Mouse (Mus musculus): ENCODE measurements around the gene Fam71e1. TPM values are rescaled to one million over a fixed set of nuclear protein-coding genes. Genes with fewer than 3 reads are reported as not detected.

Gene Fam71e1
- polyA plus RNA-seq, 1 experiment from 2014 or later = 28.9 TPM

GRCm38 (mm10) chr7:44484841-44485571 is 11.4 kb upstream of the Fam71e1 start:
- peak; percentile 75 for ATAC-seq
- no peak overlapping the region for H3K9ac ChIP-seq (replicated peaks; ENCODE audit: low read depth, low read length)
- no peaks in the 10 kb centered on the region for H3K4me1 ChIP-seq (replicated peaks; ENCODE audit: control insufficient read depth, insufficient read depth, low read length)
- H3K4me2 ChIP-seq (ENCODE audit: low read length) = no peak overlapping the region
- 0 out of 2 replicates have a peak, but pooled peaks cover 10% of the 10 kb centered on the region for H3K27me3 ChIP-seq (replicated peaks; ENCODE audit: control insufficient read depth, insufficient read depth, low read length)
- H3K9me3 ChIP-seq (ENCODE audit: control insufficient read depth, low read length) = no peaks in the 10 kb centered on the region
- peaks cover under 1% of the 10 kb centered on the region; the same call in 1 of the 2 replicates for H3K36me3 ChIP-seq (ENCODE audit: control insufficient read depth, insufficient read depth)
- WGBS = 33% methylated on average over 5 of the region's 5 CpGs
- H3K27ac ChIP-seq (ENCODE audit: low read length) = no peak overlapping the region
- no peak overlapping the region for H3K4me3 ChIP-seq (replicated peaks; ENCODE audit: low read length)

GRCm38 (mm10) chr7:44485572-44486195 is 10.7 kb upstream of the Fam71e1 start:
- Histone ChIP-seq H3K9ac (replicated peaks; ENCODE audit: low read depth, low read length) (no peak overlapping the region), H3K27ac (ENCODE audit: low read length) (no peak overlapping the region), H3K27me3 (replicated peaks; ENCODE audit: control insufficient read depth, insufficient read depth, low read length) (0 out of 2 replicates have a peak, but pooled peaks cover 4% of the 10 kb centered on the region), H3K9me3 (ENCODE audit: control insufficient read depth, low read length) (no peaks in the 10 kb centered on the region), H3K4me1 (replicated peaks; ENCODE audit: control insufficient read depth, insufficient read depth, low read length) (no peaks in the 10 kb centered on the region), H3K4me2 (ENCODE audit: low read length) (no peak overlapping the region), H3K36me3 (ENCODE audit: control insufficient read depth, insufficient read depth) (peaks cover 7% of the 10 kb centered on the region), H3K4me3 (replicated peaks; ENCODE audit: low read length) (no peak overlapping the region)
- WGBS = 71% methylated on average over 7 of the region's 7 CpGs
- ATAC-seq = no peak

- 58% methylated on average over 13 of the region's 13 CpGs for WGBS
- Histone ChIP-seq H3K4me2 (ENCODE audit: low read length) (no peak overlapping the region), H3K9ac (replicated peaks; ENCODE audit: low read depth, low read length) (no peak overlapping the region), H3K36me3 (ENCODE audit: control insufficient read depth, insufficient read depth) (peaks cover 16% of the 10 kb centered on the region), H3K9me3 (ENCODE audit: control insufficient read depth, low read length) (no peaks in the 10 kb centered on the region), H3K4me3 (replicated peaks; ENCODE audit: low read length) (no peak overlapping the region), H3K4me1 (replicated peaks; ENCODE audit: control insufficient read depth, insufficient read depth, low read length) (no peaks in the 10 kb centered on the region), H3K27ac (ENCODE audit: low read length) (no peak overlapping the region), H3K27me3 (replicated peaks; ENCODE audit: control insufficient read depth, insufficient read depth, low read length) (0 out of 2 replicates have a peak, but pooled peaks cover 2% of the 10 kb centered on the region)
- ATAC-seq = no peak
These were observed 9.3 kb upstream of the Fam71e1 start for GRCm38 (mm10) chr7:44486927-44487575.

GRCm38 (mm10) chr7:44487936-44488335 is 8.4 kb upstream of the Fam71e1 start:
- WGBS = 89% methylated on average over 7 of the region's 7 CpGs
- H3K27ac ChIP-seq (ENCODE audit: low read length) = no peak overlapping the region
- H3K36me3 ChIP-seq (ENCODE audit: control insufficient read depth, insufficient read depth) = peaks cover 16% of the 10 kb centered on the region
- no peak overlapping the region for H3K9ac ChIP-seq (replicated peaks; ENCODE audit: low read depth, low read length)
- H3K9me3 ChIP-seq (ENCODE audit: control insufficient read depth, low read length) = no peaks in the 10 kb centered on the region
- H3K27me3 ChIP-seq (replicated peaks; ENCODE audit: control insufficient read depth, insufficient read depth, low read length) = no peaks in the 10 kb centered on the region
- no peaks in the 10 kb centered on the region for H3K4me1 ChIP-seq (replicated peaks; ENCODE audit: control insufficient read depth, insufficient read depth, low read length)
- H3K4me3 ChIP-seq (replicated peaks; ENCODE audit: low read length) = no peak overlapping the region
- no peak for ATAC-seq
- no peak overlapping the region for H3K4me2 ChIP-seq (ENCODE audit: low read length)

GRCm38 (mm10) chr7:44488545-44488944 is 7.8 kb upstream of the Fam71e1 start:
- no peak overlapping the region for H3K4me2 ChIP-seq (ENCODE audit: low read length)
- WGBS = 94% methylated on average over 8 of the region's 8 CpGs
- H3K9ac ChIP-seq (replicated peaks; ENCODE audit: low read depth, low read length) = no peak overlapping the region
- H3K4me3 ChIP-seq (replicated peaks; ENCODE audit: low read length) = no peak overlapping the region
- no peaks in the 10 kb centered on the region for H3K27me3 ChIP-seq (replicated peaks; ENCODE audit: control insufficient read depth, insufficient read depth, low read length)
- peaks cover 16% of the 10 kb centered on the region for H3K36me3 ChIP-seq (ENCODE audit: control insufficient read depth, insufficient read depth)
- no peak overlapping the region for H3K27ac ChIP-seq (ENCODE audit: low read length)
- H3K9me3 ChIP-seq (ENCODE audit: control insufficient read depth, low read length) = no peaks in the 10 kb centered on the region
- no peak for ATAC-seq
- no peaks in the 10 kb centered on the region for H3K4me1 ChIP-seq (replicated peaks; ENCODE audit: control insufficient read depth, insufficient read depth, low read length)

- WGBS = 85% methylated on average over 4 of the region's 4 CpGs
- H3K4me1 ChIP-seq (replicated peaks; ENCODE audit: control insufficient read depth, insufficient read depth, low read length) = peaks cover 11% of the 10 kb centered on the region
- no peak for ATAC-seq
- H3K27ac ChIP-seq (ENCODE audit: low read length) = no peak overlapping the region
- H3K9me3 ChIP-seq (ENCODE audit: control insufficient read depth, low read length) = no peaks in the 10 kb centered on the region
- peaks cover 16% of the 10 kb centered on the region for H3K36me3 ChIP-seq (ENCODE audit: control insufficient read depth, insufficient read depth)
- no peaks in the 10 kb centered on the region for H3K27me3 ChIP-seq (replicated peaks; ENCODE audit: control insufficient read depth, insufficient read depth, low read length)
- no peak overlapping the region for H3K9ac ChIP-seq (replicated peaks; ENCODE audit: low read depth, low read length)
- H3K4me3 ChIP-seq (replicated peaks; ENCODE audit: low read length) = no peak overlapping the region
- no peak overlapping the region for H3K4me2 ChIP-seq (ENCODE audit: low read length)
These were observed 6.1 kb upstream of the Fam71e1 start for GRCm38 (mm10) chr7:44490281-44490680.

- 96% methylated on average over 5 of the region's 5 CpGs for WGBS
- Histone ChIP-seq H3K4me1 (replicated peaks; ENCODE audit: control insufficient read depth, insufficient read depth, low read length) (peaks cover 16% of the 10 kb centered on the region), H3K27ac (ENCODE audit: low read length) (no peak overlapping the region), H3K9me3 (ENCODE audit: control insufficient read depth, low read length) (no peaks in the 10 kb centered on the region), H3K27me3 (replicated peaks; ENCODE audit: control insufficient read depth, insufficient read depth, low read length) (no peaks in the 10 kb centered on the region), H3K36me3 (ENCODE audit: control insufficient read depth, insufficient read depth) (peaks cover 16% of the 10 kb centered on the region), H3K9ac (replicated peaks; ENCODE audit: low read depth, low read length) (no peak overlapping the region), H3K4me2 (ENCODE audit: low read length) (no peak overlapping the region), H3K4me3 (replicated peaks; ENCODE audit: low read length) (no peak overlapping the region)
- no peak for ATAC-seq
These were observed 5.0 kb upstream of the Fam71e1 start for GRCm38 (mm10) chr7:44491391-44491790.

GRCm38 (mm10) chr7:44492166-44492826 is 4.1 kb upstream of the Fam71e1 start:
- Histone ChIP-seq H3K36me3 (ENCODE audit: control insufficient read depth, insufficient read depth) (peaks cover 16% of the 10 kb centered on the region), H3K4me1 (replicated peaks; ENCODE audit: control insufficient read depth, insufficient read depth, low read length) (peaks cover 21% of the 10 kb centered on the region), H3K4me3 (replicated peaks; ENCODE audit: low read length) (no peak overlapping the region), H3K27ac (ENCODE audit: low read length) (no peak overlapping the region), H3K9me3 (ENCODE audit: control insufficient read depth, low read length) (no peaks in the 10 kb centered on the region), H3K27me3 (replicated peaks; ENCODE audit: control insufficient read depth, insufficient read depth, low read length) (no peaks in the 10 kb centered on the region), H3K4me2 (ENCODE audit: low read length) (no peak overlapping the region), H3K9ac (replicated peaks; ENCODE audit: low read depth, low read length) (no peak overlapping the region)
- WGBS = 95% methylated on average over 21 of the region's 21 CpGs
- no peak for ATAC-seq

GRCm38 (mm10) chr7:44494681-44495080 is 1.7 kb upstream of the Fam71e1 start:
- no peak overlapping the region for H3K4me2 ChIP-seq (ENCODE audit: low read length)

More at GRCm38 (mm10) chr7:44494681-44495080, 1.7 kb upstream of the Fam71e1 start:
- no peaks in the 10 kb centered on the region for H3K9me3 ChIP-seq (ENCODE audit: control insufficient read depth, low read length)
- peaks cover 16% of the 10 kb centered on the region for H3K36me3 ChIP-seq (ENCODE audit: control insufficient read depth, insufficient read depth)
- no peak overlapping the region for H3K27ac ChIP-seq (ENCODE audit: low read length)
- H3K27me3 ChIP-seq (replicated peaks; ENCODE audit: control insufficient read depth, insufficient read depth, low read length) = no peaks in the 10 kb centered on the region; the same call in 1 of the 2 replicates
- peaks cover 24% of the 10 kb centered on the region for H3K4me1 ChIP-seq (replicated peaks; ENCODE audit: control insufficient read depth, insufficient read depth, low read length)
- no peak overlapping the region for H3K9ac ChIP-seq (replicated peaks; ENCODE audit: low read depth, low read length)
- no peak for ATAC-seq
- H3K4me3 ChIP-seq (replicated peaks; ENCODE audit: low read length) = no peak overlapping the region
- WGBS = 92% methylated on average over 12 of the region's 12 CpGs

Data from forebrain, embryonic 16.5 days (tissue).